In the genomic region with DNA sequence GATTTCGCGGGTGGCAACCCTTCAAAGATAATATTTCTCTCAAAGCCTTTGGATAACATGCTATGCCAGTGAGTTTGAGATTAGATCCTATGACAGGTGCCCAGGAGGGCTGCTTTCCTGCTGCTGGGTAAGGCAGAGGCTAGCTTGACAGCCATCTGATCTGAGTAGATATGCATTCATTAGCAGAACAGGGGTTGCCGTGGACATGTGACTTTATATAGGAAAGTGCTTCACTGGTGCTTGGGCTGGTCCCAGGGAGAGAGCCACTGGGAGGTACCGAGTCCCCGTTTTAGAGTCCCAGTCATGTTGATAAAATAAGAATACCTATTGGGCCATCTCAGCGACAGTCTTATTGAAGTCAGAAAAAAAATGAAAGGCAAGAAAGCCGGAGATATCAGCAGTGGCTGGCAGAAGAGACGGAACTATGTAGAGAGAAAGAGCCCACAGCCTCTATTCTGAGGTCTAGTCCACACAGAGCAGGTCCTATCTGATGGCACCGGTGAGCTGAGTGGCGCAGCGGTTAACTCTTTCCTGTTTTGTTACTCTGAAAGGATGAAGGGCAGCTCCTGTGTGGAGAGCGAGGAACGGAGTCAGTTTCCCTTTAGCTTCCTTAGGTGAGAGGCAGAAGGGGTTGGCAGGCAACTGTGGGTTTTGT, we compare ENCODE assay signal across 22 mouse cellular contexts. TPM values are rescaled to one million over a fixed set of nuclear protein-coding genes. Genes with fewer than 3 reads are reported as not detected.
DNase-seq lines count a peak whose midpoint lies in the region; ATAC-seq lines count a peak whose summit lies in the region.
"Had no signal": no experiment of that assay in that cellular context is flagged by ENCODE, and none has a peak within 500 bp of the region (broad histone marks: within the 10 kb centered on the region; RNA-seq: fewer than 3 reads in every experiment).

No protein-coding gene starts in this region.

- H3K27ac ChIP-seq in forebrain, embryonic 16.5 days (ENCODE audit: low read length), result no peak overlapping the region
- no peak overlapping the region for H3K27ac ChIP-seq in forebrain, embryonic 12.5 days
- peak overlapping the region; percentile 48; the same call in 1 of the 2 replicates for H3K27ac ChIP-seq in liver, embryonic 13.5 days
- H3K27ac ChIP-seq: heart, adult 2 months; heart, embryonic 15.5 days; limb, embryonic 10.5 days; neural tube, embryonic 12.5 days had no signal

- no peaks in the 10 kb centered on the region for H3K27me3 ChIP-seq in forebrain, embryonic 16.5 days (replicated peaks; ENCODE audit: control insufficient read depth, insufficient read depth, low read length)
- H3K27me3 ChIP-seq in forebrain, embryonic 12.5 days, result no peaks in the 10 kb centered on the region
- no peaks in the 10 kb centered on the region for H3K27me3 ChIP-seq in liver, embryonic 13.5 days
- H3K27me3 ChIP-seq: heart, embryonic 15.5 days; neural tube, embryonic 12.5 days had no signal

- peak; percentile 28; the same call in 1 of the 2 replicates for ATAC-seq in forebrain, embryonic 16.5 days
- no peak for ATAC-seq in forebrain, embryonic 12.5 days (ENCODE audit: low FRiP score)
- peak; percentile 59 for ATAC-seq in erythroblast, adult 5-6 weeks (replicated peaks; ENCODE audit: low FRiP score, poor library complexity, severe bottlenecking)
- peak; percentile 75 for ATAC-seq in liver, embryonic 13.5 days (ENCODE audit: low read depth)
- ATAC-seq: intestine, embryonic 16.5 days had no signal

- H3K36me3 ChIP-seq in forebrain, embryonic 16.5 days (ENCODE audit: control insufficient read depth, insufficient read depth), result no peaks in the 10 kb centered on the region
- no peaks in the 10 kb centered on the region for H3K36me3 ChIP-seq in forebrain, embryonic 12.5 days (replicated peaks)
- no peaks in the 10 kb centered on the region for H3K36me3 ChIP-seq in liver, embryonic 13.5 days
- H3K36me3 ChIP-seq: heart, embryonic 15.5 days; neural tube, embryonic 12.5 days had no signal

- H3K9ac ChIP-seq in forebrain, embryonic 16.5 days (replicated peaks; ENCODE audit: low read depth, low read length), result no peak overlapping the region
- no peak overlapping the region for H3K9ac ChIP-seq in forebrain, embryonic 12.5 days
- H3K9ac ChIP-seq in liver, embryonic 13.5 days, result peak overlapping the region; percentile 56
- H3K9ac ChIP-seq: heart, embryonic 15.5 days; neural tube, embryonic 12.5 days had no signal

- no peaks in the 10 kb centered on the region for H3K9me3 ChIP-seq in forebrain, embryonic 16.5 days (ENCODE audit: control insufficient read depth, low read length)
- no peaks in the 10 kb centered on the region for H3K9me3 ChIP-seq in forebrain, embryonic 12.5 days
- H3K9me3 ChIP-seq in liver, embryonic 13.5 days (replicated peaks), result no peaks in the 10 kb centered on the region
- H3K9me3 ChIP-seq: heart, embryonic 15.5 days; limb, embryonic 10.5 days; neural tube, embryonic 12.5 days had no signal

- H3K4me1 ChIP-seq in forebrain, embryonic 16.5 days (replicated peaks; ENCODE audit: control insufficient read depth, insufficient read depth, low read length), result no peaks in the 10 kb centered on the region; the same call in 1 of the 2 replicates
- peaks cover 7% of the 10 kb centered on the region; the same call in 1 of the 2 replicates for H3K4me1 ChIP-seq in forebrain, embryonic 12.5 days
- peaks cover 49% of the 10 kb centered on the region for H3K4me1 ChIP-seq in liver, embryonic 13.5 days (replicated peaks)
- H3K4me1 ChIP-seq: neural tube, embryonic 12.5 days had no signal

- 85% methylated on average over 13 of the region's 13 CpGs for WGBS in forebrain, embryonic 16.5 days
- WGBS in forebrain, embryonic 12.5 days, result 90% methylated on average over 13 of the region's 13 CpGs
- 27% methylated on average over 13 of the region's 13 CpGs for WGBS in liver, embryonic 13.5 days (ENCODE audit: insufficient replicate concordance)

- H3K4me2 ChIP-seq in forebrain, embryonic 16.5 days (ENCODE audit: low read length), result no peak overlapping the region
- no peak overlapping the region for H3K4me2 ChIP-seq in forebrain, embryonic 12.5 days
- peak overlapping the region; percentile 52 for H3K4me2 ChIP-seq in liver, embryonic 13.5 days
- H3K4me2 ChIP-seq: heart, embryonic 15.5 days; neural tube, embryonic 12.5 days had no signal

- no peak overlapping the region for H3K4me3 ChIP-seq in forebrain, embryonic 16.5 days (replicated peaks; ENCODE audit: low read length)
- no peak overlapping the region for H3K4me3 ChIP-seq in forebrain, embryonic 12.5 days (replicated peaks)
- H3K4me3 ChIP-seq in liver, embryonic 13.5 days (replicated peaks), result peak overlapping the region; percentile 12
- H3K4me3 ChIP-seq: heart, adult 2 months; heart, embryonic 15.5 days; limb, embryonic 10.5 days; neural tube, embryonic 12.5 days had no signal

- peak; percentile 9 for DNase-seq in CD4-positive helper T cell, adult 2 months (ENCODE audit: low read depth, low spot score)
- DNase-seq in liver, embryonic 13.5 days, result no peak
- DNase-seq in Muller cell, postnatal 12 days (ENCODE audit: inconsistent ontology term), result no peak
- no peak for DNase-seq in B cell, adult 2 months
- no peak for DNase-seq in left cerebral cortex, postnatal 14 days (ENCODE audit: low spot score in 2 of 2)
- DNase-seq: cerebellum, postnatal 10 days; gastrocnemius, postnatal 10 days; heart, adult 2 months; layer of hippocampus, postnatal 36 days; lung, adult 2 months; lung, postnatal 36 days; right cerebral cortex, postnatal 14 days had no signal

- intact Hi-C loops in left cerebral cortex, postnatal 14 days (cut with DNase I), result no loop called here

RNA-seq across cellular contexts. Expression of a gene that starts 46.1 kb away (rescaled TPM):
- polyA plus RNA-seq in forebrain, embryonic 16.5 days (2015; fragmentation: Nextera tagmentation; extraction: Ambion mirVana), result 0.25 and 0.71 TPM in 2 replicates
- 0.13 and 0.22 TPM in 2 replicates for polyA plus RNA-seq in forebrain, embryonic 12.5 days (2016; fragmentation: Nextera tagmentation; extraction: Ambion mirVana)
- not detected in 2 replicates for total RNA-seq in erythroblast, adult 5-6 weeks (2015; ENCODE audit: low replicate concordance)
- total RNA-seq in erythroblast, adult 5-6 weeks (2017; ENCODE audit: low replicate concordance), result 0.60 TPM in 1 of 2 replicates, not detected in the other
- 2.3 TPM in 2 replicates for polyA plus RNA-seq in liver, embryonic 13.5 days (2015; fragmentation: Nextera tagmentation; extraction: Ambion mirVana)
- total RNA-seq in left cerebral cortex, postnatal 14 days (2021), result not detected
- total RNA-seq: layer of hippocampus, adult 18-20 months; layer of hippocampus, postnatal 36 days; monocyte, adult 5-6 weeks had no signal
- polyA plus RNA-seq: frontal cortex, adult 2 months; heart, embryonic 15.5 days; intestine, embryonic 16.5 days; limb, embryonic 10.5 days; neural tube, embryonic 12.5 days had no signal
